Mouse (Mus musculus) stomach, postnatal 0 days (tissue): ENCODE data around the gene Klk12. TPM values are rescaled to one million over a fixed set of nuclear protein-coding genes. Genes with fewer than 3 reads are reported as not detected.
A peak's percentile ranks its signal among the peaks of the same experiment; 100 is the strongest.

Experiments
- ATAC-seq: fragments of 200-750 bp; cut with Nextera tagmentation; 2 replicates; pipeline ENCODE4 v1.8.0; 2017; ENCODE audit not compliant: low FRiP score, low TSS enrichment
- DNase-seq: peaks from one replicate; pipeline ENCODE4 v3.0.0-alpha.2; 2016; ENCODE audit warnings: low spot score
- H3K27ac ChIP-seq: fragments of 300-500 bp; sonication (generic); replicated peaks from 2 replicates; pipeline ENCODE4 v1.5.1; 2014; ENCODE audit warnings: mild to moderate bottlenecking, control low read depth
- H3K27me3 ChIP-seq: fragments of 300-500 bp; sonication (generic); 2 replicates; pipeline ENCODE4 v1.6.1; 2014; ENCODE audit warnings: low read length; ENCODE audit not compliant: control insufficient read depth, insufficient read depth
- H3K36me3 ChIP-seq: fragments of 300-500 bp; sonication (generic); 2 replicates; pipeline ENCODE4 v1.6.1; 2014; ENCODE audit warnings: low read length, mixed read lengths; ENCODE audit not compliant: control insufficient read depth, insufficient read depth
- H3K4me1 ChIP-seq: fragments of 300-500 bp; sonication (generic); replicated peaks from 2 replicates; pipeline ENCODE4 v1.6.1; 2014; ENCODE audit warnings: antibody characterized with exemption; ENCODE audit not compliant: control insufficient read depth, insufficient read depth
- H3K4me2 ChIP-seq: fragments of 300-500 bp; sonication (generic); replicated peaks from 2 replicates; pipeline ENCODE4 v1.6.1; 2014; ENCODE audit warnings: low read depth, mild to moderate bottlenecking, control low read depth, moderate library complexity
- H3K4me3 ChIP-seq: fragments of 300-500 bp; sonication (generic); 2 replicates; pipeline ENCODE4 v1.5.1; 2014; ENCODE audit warnings: low read depth, low read length, control low read depth
- H3K9ac ChIP-seq: fragments of 300-500 bp; sonication (generic); 2 replicates; pipeline ENCODE4 v1.6.1; 2014; ENCODE audit warnings: mild to moderate bottlenecking, low read length, control low read depth, mixed read lengths
- H3K9me3 ChIP-seq: fragments of 300-500 bp; sonication (generic); 2 replicates; pipeline ENCODE4 v1.6.1; 2016; ENCODE audit warnings: low read length; ENCODE audit not compliant: control insufficient read depth
- CTCF ChIP-seq: IDR thresholded peaks from 2 replicates; pipeline ENCODE4 v1.5.1; 2016; ENCODE audit warnings: antibody characterized with exemption, low read depth, mild to moderate bottlenecking, moderate library complexity
- EP300 ChIP-seq: optimal IDR thresholded peaks from 2 replicates; pipeline ENCODE3; 2016; ENCODE audit warnings: antibody characterized with exemption
- WGBS: fragments of 180-500 bp; shearing (Covaris S2); extraction: QIAGEN DNeasy Blood & Tissue Kit; methylation state at CpG from one replicate; pipeline ENCODE4 v1.1.7; 2014; 5-methylcytosine and 5-hydroxymethylcytosine counted together
- polyA plus RNA-seq: library from polyadenylated mRNA; unstranded; fragments of >200 nt; fragmentation: Nextera tagmentation; extraction: Ambion mirVana; gene quantifications from 2 replicates; pipeline ENCODE4 v1.2.1, GENCODE M21; 2015

Gene Klk12
- polyA plus RNA-seq, 1 experiment from 2014 or later: 34.9 TPM

DNA sequence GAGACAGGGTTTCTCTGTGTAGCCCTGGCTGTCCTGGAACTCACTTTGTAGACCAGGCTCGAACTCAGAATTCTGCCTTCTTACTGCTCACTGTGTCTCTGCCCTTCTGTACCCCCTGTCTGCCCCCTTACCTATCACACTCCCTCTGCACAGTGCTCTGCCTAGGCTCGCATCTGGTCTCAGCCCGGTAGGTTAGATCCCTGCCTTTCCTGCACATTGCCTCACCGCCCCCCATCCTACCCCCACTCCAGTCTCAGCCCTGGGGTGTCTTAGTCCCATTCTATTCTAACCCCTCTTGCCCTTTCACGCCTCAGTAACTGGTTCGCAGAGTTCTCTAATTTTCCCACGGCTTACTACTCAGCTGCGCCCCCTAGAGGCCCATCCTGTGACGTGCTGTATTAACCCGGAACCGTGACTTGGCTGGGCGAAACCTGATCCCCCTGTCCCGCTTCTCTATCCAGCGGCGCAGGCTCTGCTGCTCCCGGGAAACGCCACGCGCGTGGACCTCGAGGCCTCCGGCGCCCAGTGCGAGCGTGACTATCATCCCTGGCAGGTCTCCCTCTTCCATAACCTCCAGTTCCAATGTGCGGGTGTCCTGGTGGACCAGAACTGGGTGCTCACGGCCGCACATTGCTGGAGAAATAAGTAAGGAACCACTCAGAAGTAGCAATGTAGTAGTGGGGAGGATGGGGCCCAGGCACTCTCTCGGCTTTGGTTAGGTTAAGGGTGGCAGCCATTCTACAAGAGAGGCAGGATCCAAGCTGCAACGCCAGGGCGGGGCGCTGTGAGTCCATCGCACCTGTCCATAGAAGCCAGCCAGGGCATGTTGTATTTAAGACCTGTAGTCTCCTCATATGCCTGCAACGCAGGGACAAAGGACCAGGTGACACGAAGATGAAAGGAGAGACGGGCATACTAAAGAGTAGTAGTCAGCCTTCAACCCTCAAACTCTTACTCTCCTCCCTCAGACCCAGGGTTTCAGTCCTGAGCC, 13.9 kb downstream of the Klk12 start:
- H3K4me1 ChIP-seq: peaks cover 3% of the 10 kb centered on the region; the same call in 1 of the 2 replicates
- peak overlapping the region; percentile 58; the same call in 1 of the 2 replicates for H3K9ac ChIP-seq
- ATAC-seq (peak; percentile 74), DNase-seq (peak; percentile 89)
- no peaks in the 10 kb centered on the region for H3K9me3 ChIP-seq
- H3K4me3 ChIP-seq: peak overlapping the region; percentile 34
- H3K36me3 ChIP-seq: no peaks in the 10 kb centered on the region
- peak overlapping the region; percentile 45; the same call in 1 of the 2 replicates for H3K27ac ChIP-seq
- TF ChIP-seq CTCF (peak; percentile 92), EP300 (no peak)
- peak overlapping the region; percentile 59 for H3K4me2 ChIP-seq
- no peaks in the 10 kb centered on the region; the same call in 1 of the 2 replicates for H3K27me3 ChIP-seq
- 8% methylated on average over 36 of the region's 36 CpGs for WGBS

DNA sequence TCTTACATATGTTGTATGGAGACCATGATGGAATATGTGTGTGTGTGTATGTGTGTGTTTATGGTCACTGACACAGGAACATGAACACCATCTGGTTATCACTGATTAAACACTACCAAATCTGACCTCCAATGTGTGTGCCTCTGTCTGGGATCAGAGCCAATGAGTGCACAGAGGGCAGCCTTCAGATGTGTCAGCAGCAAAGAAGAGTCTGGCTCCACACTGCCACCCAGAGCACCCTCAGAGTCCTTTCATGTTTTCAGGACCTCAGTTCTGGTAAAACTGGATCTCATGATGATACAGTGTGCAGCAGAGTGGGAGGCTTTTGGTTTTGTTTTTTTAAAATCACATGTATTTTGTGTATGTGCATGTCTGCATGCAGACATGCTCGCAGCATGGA, 16.6 kb downstream of the Klk12 start:
- TF ChIP-seq CTCF: peak; percentile 61
- TF ChIP-seq EP300: no peak
- Histone ChIP-seq H3K9ac (no peak overlapping the region), H3K9me3 (no peaks in the 10 kb centered on the region), H3K27me3 (no peaks in the 10 kb centered on the region; the same call in 1 of the 2 replicates), H3K4me1 (peaks cover 3% of the 10 kb centered on the region; the same call in 1 of the 2 replicates), H3K27ac (no peak overlapping the region), H3K36me3 (no peaks in the 10 kb centered on the region), H3K4me2 (no peak overlapping the region), H3K4me3 (no peak overlapping the region)
- DNase-seq: peak; percentile 41
- peak; percentile 42 for ATAC-seq
- WGBS: 78% methylated on average over 1 of the region's 1 CpGs

DNA sequence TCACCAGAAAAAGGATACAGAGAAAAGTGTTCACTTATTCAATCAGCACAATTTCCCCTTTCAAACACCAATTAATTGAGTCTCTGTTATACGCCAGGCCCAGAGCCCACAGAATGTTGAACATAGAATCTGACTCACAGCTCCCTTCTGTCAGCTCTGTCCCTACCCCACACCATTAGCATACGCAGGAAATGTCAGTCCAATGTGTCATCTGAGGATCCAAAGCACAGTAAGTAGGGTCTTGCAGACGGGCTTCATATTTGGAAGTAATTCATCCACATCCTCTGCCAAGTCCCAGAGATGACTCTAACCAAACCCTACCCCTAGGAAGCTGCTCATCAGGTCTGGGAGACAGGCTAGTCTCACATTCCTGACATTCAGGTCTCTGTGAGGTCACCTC, 19.4 kb downstream of the Klk12 start:
- TF ChIP-seq EP300 (no peak), CTCF (no peak)
- DNase-seq (no peak), ATAC-seq (no peak)
- no peaks in the 10 kb centered on the region for H3K4me1 ChIP-seq
- no peaks in the 10 kb centered on the region; the same call in 1 of the 2 replicates for H3K27me3 ChIP-seq
- H3K27ac ChIP-seq: no peak overlapping the region
- H3K9ac ChIP-seq: no peak overlapping the region
- 56% methylated on average over 3 of the region's 3 CpGs for WGBS
- H3K36me3 ChIP-seq: no peaks in the 10 kb centered on the region
- no peak overlapping the region for H3K4me3 ChIP-seq
- H3K4me2 ChIP-seq: no peak overlapping the region
- H3K9me3 ChIP-seq: no peaks in the 10 kb centered on the region

DNA sequence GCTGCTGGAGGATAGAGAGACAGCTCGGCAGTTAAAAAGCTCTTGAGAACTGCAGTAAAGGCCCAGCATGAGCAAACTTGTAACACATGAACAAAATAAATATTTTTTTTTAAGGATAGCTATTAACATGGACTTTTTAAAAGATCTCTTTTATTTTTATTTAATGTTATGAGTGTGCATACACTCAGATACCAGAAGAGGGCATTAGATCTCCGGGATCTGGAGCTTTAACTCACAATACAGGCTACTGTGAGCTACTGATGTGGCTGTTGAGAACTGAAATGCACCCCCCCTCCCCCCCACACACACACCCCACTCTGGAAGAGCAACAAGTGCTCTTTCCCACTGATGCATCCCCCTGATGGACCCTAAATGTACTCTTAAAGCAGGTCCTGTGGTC, 20.6 kb downstream of the Klk12 start:
- no peaks in the 10 kb centered on the region for H3K9me3 ChIP-seq
- H3K4me1 ChIP-seq: no peaks in the 10 kb centered on the region
- H3K27ac ChIP-seq: no peak overlapping the region
- no peak overlapping the region for H3K4me2 ChIP-seq
- no peaks in the 10 kb centered on the region for H3K36me3 ChIP-seq
- no peak overlapping the region for H3K4me3 ChIP-seq
- ATAC-seq: no peak
- 58% methylated on average over 2 of the region's 2 CpGs for WGBS
- no peaks in the 10 kb centered on the region for H3K27me3 ChIP-seq
- no peak for TF ChIP-seq EP300
- peak; percentile 57 for TF ChIP-seq CTCF
- DNase-seq: no peak
- no peak overlapping the region for H3K9ac ChIP-seq

DNA sequence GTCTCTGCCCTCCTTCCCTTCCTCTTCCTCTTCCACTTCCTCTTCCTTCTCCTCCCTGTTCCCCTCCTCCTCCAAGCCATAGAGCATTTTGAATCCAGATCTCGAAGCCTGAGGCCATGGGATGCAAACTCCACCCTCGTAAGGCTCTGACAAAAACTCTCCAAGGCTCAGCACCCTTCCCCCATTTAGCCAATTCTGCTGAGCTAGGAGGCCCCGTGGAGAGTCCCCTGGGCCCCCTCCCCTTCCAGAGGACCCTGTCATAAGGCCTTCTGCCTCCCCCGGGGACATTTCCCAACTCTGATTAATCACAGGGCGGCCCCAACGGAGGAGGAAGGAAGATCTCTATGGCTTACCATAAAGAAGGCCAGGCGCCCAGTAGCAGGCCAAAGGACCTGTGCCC, 22.9 kb downstream of the Klk12 start, which contains the start of gene Klk9:
TSS of gene Klk9 (plus strand) at position 301 of the 400 bp plus-strand sequence.
- Histone ChIP-seq H3K9me3 (no peaks in the 10 kb centered on the region), H3K36me3 (no peaks in the 10 kb centered on the region)

More for the DNA sequence above, 22.9 kb downstream of the Klk12 start, which contains the start of gene Klk9:
- peaks cover 2% of the 10 kb centered on the region; the same call in 1 of the 2 replicates for H3K4me1 ChIP-seq
- no peak within 1 kb of the TSS for H3K4me3 ChIP-seq
- TF ChIP-seq CTCF: no peak
- no peak for TF ChIP-seq EP300
- 64% methylated on average over 7 of the region's 7 CpGs for WGBS
- H3K4me2 ChIP-seq: no peak within 1 kb of the TSS
- no peaks in the 10 kb centered on the region for H3K27me3 ChIP-seq
- DNase-seq: no peak
- peak within 1 kb of the TSS; percentile 56 for H3K27ac ChIP-seq
- H3K9ac ChIP-seq: no peak within 1 kb of the TSS
- ATAC-seq: no peak
